21 mouse cellular contexts compared by ENCODE assay signal in genomic region chr11:65824556-65824955, GRCm38 (mm10). TPM values are rescaled to one million over a fixed set of nuclear protein-coding genes. Genes with fewer than 3 reads are reported as not detected.
DNase-seq lines count a peak whose midpoint lies in the region; ATAC-seq and TF ChIP-seq lines count a peak whose summit lies in the region.
"Had no signal": no experiment of that assay in that cellular context is flagged by ENCODE, and none has a peak within 500 bp of the region (broad histone marks: within the 10 kb centered on the region; RNA-seq: fewer than 3 reads in every experiment).

No protein-coding gene starts in this region.

- no peak overlapping the region for H3K27ac ChIP-seq in lung, embryonic 14.5 days (ENCODE audit: low read depth)
- H3K27ac ChIP-seq in midbrain, embryonic 10.5 days (replicated peaks) = no peak overlapping the region
- H3K27ac ChIP-seq: embryonic facial prominence, embryonic 10.5 days; forebrain, embryonic 15.5 days; hindbrain, embryonic 12.5 days; left cerebral cortex, adult 2 months; midbrain, embryonic 15.5 days; neural tube, embryonic 12.5 days had no signal

- WGBS in lung, embryonic 14.5 days = 83% methylated on average over 3 of the region's 3 CpGs
- WGBS in midbrain, embryonic 10.5 days = 95% methylated on average over 3 of the region's 3 CpGs

- DNase-seq in kidney, adult 18-20 months = peak; percentile 8
- no peak for DNase-seq in kidney, adult 9 months
- DNase-seq in lung, embryonic 14.5 days = peak; percentile 7
- DNase-seq in lung, adult 18-20 months = no peak
- peak; percentile 34 for DNase-seq in adrenal gland, postnatal 25 days
- DNase-seq in urinary bladder, postnatal 4 days (ENCODE audit: low spot score in 2 of 2) = no peak
- DNase-seq in midbrain, embryonic 10.5 days (ENCODE audit: low spot score) = no peak
- DNase-seq: cerebellum, adult 11 months; lung, postnatal 14 days; retina, postnatal 1 day; right cerebral cortex, postnatal 25 days; spleen, adult 18-20 months had no signal

- H3K27me3 ChIP-seq in lung, embryonic 14.5 days (ENCODE audit: insufficient read depth, low read length) = no peaks in the 10 kb centered on the region
- no peaks in the 10 kb centered on the region for H3K27me3 ChIP-seq in midbrain, embryonic 10.5 days (ENCODE audit: low read depth, poor library complexity, severe bottlenecking)
- H3K27me3 ChIP-seq: forebrain, embryonic 15.5 days; hindbrain, embryonic 12.5 days; megakaryocyte, embryonic 14.5 days; midbrain, embryonic 15.5 days; neural tube, embryonic 12.5 days had no signal

- H3K4me1 ChIP-seq in lung, embryonic 14.5 days (ENCODE audit: insufficient read depth) = no peaks in the 10 kb centered on the region
- no peaks in the 10 kb centered on the region for H3K4me1 ChIP-seq in midbrain, embryonic 10.5 days
- H3K4me1 ChIP-seq: embryonic facial prominence, embryonic 10.5 days; forebrain, embryonic 15.5 days; hindbrain, embryonic 12.5 days; midbrain, embryonic 15.5 days; neural tube, embryonic 12.5 days had no signal

- H3K9ac ChIP-seq in lung, embryonic 14.5 days = no peak overlapping the region
- H3K9ac ChIP-seq: forebrain, embryonic 15.5 days; hindbrain, embryonic 12.5 days; midbrain, embryonic 15.5 days; neural tube, embryonic 12.5 days had no signal

- ATAC-seq in lung, embryonic 14.5 days (ENCODE audit: insufficient read depth) = no peak
- ATAC-seq: forebrain, embryonic 15.5 days; intestine, postnatal 0 days; midbrain, embryonic 15.5 days had no signal

- H3K36me3 ChIP-seq in lung, embryonic 14.5 days (ENCODE audit: insufficient read depth) = peaks cover 54% of the 10 kb centered on the region
- peaks cover 72% of the 10 kb centered on the region for H3K36me3 ChIP-seq in midbrain, embryonic 10.5 days

- H3K4me3 ChIP-seq in lung, embryonic 14.5 days (ENCODE audit: low read depth, low read length) = no peak overlapping the region
- no peak overlapping the region for H3K4me3 ChIP-seq in midbrain, embryonic 10.5 days
- H3K4me3 ChIP-seq: embryonic facial prominence, embryonic 10.5 days; forebrain, embryonic 15.5 days; hindbrain, embryonic 12.5 days; left cerebral cortex, adult 2 months; megakaryocyte, embryonic 14.5 days; midbrain, embryonic 15.5 days; neural tube, embryonic 12.5 days had no signal

- H3K9me3 ChIP-seq in lung, embryonic 14.5 days (ENCODE audit: low read depth, low read length) = no peaks in the 10 kb centered on the region
- H3K9me3 ChIP-seq in midbrain, embryonic 10.5 days (replicated peaks) = no peaks in the 10 kb centered on the region
- H3K9me3 ChIP-seq: embryonic facial prominence, embryonic 10.5 days; forebrain, embryonic 15.5 days; hindbrain, embryonic 12.5 days; megakaryocyte, embryonic 14.5 days; midbrain, embryonic 15.5 days; neural tube, embryonic 12.5 days had no signal

- H3K4me2 ChIP-seq in lung, embryonic 14.5 days = no peak overlapping the region
- H3K4me2 ChIP-seq: forebrain, embryonic 15.5 days; heart, embryonic 11.5 days; hindbrain, embryonic 12.5 days; midbrain, embryonic 15.5 days; neural tube, embryonic 12.5 days had no signal

- no peak for TF ChIP-seq CTCF in lung, embryonic 14.5 days (IDR thresholded peaks at IDR 0.05; ENCODE audit: low read depth)

RNA-seq across cellular contexts. Expression of gene Zkscan6, which starts 17.6 kb away (rescaled TPM):
- 10.8 and 13.0 TPM in 2 replicates for polyA plus RNA-seq in lung, embryonic 14.5 days (2014; fragmentation: Nextera tagmentation; extraction: Ambion mirVana)
- total RNA-seq in adrenal gland, postnatal 25 days (2021) = 14.4 and 15.9 TPM in 2 replicates
- 13.3 and 15.8 TPM in 2 replicates for polyA plus RNA-seq in midbrain, embryonic 10.5 days (2016; fragmentation: Nextera tagmentation; extraction: Ambion mirVana)

RNA-seq across cellular contexts. Expression of gene Map2k4, which starts 36.5 kb away (rescaled TPM):
- 71.5 and 74.8 TPM in 2 replicates for polyA plus RNA-seq in lung, embryonic 14.5 days (2014; fragmentation: Nextera tagmentation; extraction: Ambion mirVana)
- 43.0 and 49.6 TPM in 2 replicates for total RNA-seq in adrenal gland, postnatal 25 days (2021)
- polyA plus RNA-seq in midbrain, embryonic 10.5 days (2016; fragmentation: Nextera tagmentation; extraction: Ambion mirVana) = 62.8 and 66.3 TPM in 2 replicates

Comparison
In these comparisons a context has a peak if more than half of its experiments do, and no peak if none do; other contexts are left out.
1. DNase-seq: peak in kidney, adult 18-20 months (single experiment), lung, embryonic 14.5 days (single experiment) and adrenal gland, postnatal 25 days (single experiment); none in kidney, adult 9 months (single experiment), lung, adult 18-20 months (0 of 2), urinary bladder, postnatal 4 days (0 of 2) and midbrain, embryonic 10.5 days (single experiment).